Mouse (Mus musculus): Measurements from ENCODE around the gene Rbm28.

The Rbm28 gene

GRCm38 (mm10) chr6:29164314-29165244, at the start of gene Rbm28:
Rbm28 (minus strand) TSS chr6:29165006.
- peak; percentile 89 for DNase-seq

- no peak for DNase-seq
These were observed 49.4 kb upstream of the Rbm28 start for GRCm38 (mm10) chr6:29214245-29214644.

- DNase-seq, result no peak
These were observed 48.6 kb upstream of the Rbm28 start for GRCm38 (mm10) chr6:29213436-29213835.

- peak; percentile 60 for DNase-seq
These were observed 47.1 kb upstream of the Rbm28 start for GRCm38 (mm10) chr6:29211806-29212492.

DNA sequence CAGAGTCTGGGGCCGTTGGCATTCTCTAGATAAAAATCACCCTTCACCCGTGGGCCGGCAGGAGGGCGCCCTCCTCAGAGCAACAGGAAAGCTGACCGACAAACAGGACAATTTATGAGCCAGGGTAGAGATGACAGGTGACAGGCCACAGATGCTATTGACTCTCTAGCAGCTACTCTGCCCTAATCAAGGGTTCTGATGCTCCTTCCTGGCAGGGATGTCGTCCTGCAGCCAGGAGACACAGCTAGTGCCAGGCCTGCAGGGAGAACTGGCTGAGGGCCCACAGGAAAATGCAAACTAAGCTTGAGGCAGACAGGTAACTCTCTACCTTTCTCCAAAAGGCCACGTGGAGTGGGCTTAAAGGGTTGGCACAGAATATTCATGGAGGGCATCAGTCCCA, 46.3 kb upstream of the Rbm28 start:
- DNase-seq, result no peak

DNA sequence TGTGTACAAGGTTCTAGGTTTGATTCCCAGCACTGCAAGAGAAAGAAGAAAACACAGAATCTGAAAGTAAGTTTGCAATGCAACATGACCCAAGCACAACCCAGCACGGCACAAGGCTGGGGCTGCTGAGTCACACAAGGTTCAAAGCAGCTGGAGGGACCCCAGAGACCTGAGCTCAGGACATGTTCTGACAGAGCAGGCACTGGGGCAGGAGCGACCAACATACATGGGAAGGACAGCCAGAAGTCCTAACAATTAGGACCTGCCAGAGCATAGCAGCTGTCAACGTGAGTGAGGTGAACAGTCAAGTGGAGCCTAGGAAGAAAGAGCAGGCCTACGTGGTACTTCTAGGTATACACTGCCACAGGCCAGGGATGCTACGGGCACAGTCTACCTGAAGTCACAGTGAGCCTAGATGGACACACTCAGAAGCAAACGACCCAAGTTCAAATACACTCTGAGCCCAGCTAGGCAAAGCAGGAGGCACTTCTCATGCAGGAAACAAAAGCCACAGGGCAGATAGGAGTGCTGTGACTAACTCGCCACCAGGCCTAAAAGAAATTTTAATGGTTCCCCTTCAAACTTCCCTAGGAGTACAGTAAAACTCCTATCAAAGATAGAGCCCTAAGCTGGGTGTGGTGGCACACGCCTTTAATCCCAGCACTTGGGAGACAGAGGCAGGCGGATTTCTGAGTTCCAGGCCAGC, 45.6 kb upstream of the Rbm28 start:
- DNase-seq, result no peak

DNA sequence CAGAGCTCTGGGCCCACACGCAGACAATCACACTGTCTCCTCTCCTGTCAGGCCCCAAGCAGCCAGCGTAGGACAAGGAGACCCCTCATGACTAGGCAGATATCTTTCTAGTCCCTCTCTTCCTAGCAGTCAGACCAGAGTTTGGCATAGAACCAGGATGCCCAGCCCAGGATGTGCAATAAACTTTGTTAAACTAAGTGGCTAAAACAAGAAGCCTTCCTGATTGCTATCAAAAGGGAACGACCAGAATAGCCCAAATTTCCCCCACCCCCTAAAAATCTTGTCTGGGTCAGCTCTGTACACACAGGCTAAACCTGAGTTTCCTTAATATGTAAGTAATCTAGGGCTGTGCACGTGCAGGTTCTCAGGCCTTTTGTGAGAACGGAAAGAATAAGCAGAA, 43.4 kb upstream of the Rbm28 start:
- no peak for DNase-seq

- no peak for DNase-seq
These were observed 42.2 kb upstream of the Rbm28 start for GRCm38 (mm10) chr6:29207017-29207416.

DNA sequence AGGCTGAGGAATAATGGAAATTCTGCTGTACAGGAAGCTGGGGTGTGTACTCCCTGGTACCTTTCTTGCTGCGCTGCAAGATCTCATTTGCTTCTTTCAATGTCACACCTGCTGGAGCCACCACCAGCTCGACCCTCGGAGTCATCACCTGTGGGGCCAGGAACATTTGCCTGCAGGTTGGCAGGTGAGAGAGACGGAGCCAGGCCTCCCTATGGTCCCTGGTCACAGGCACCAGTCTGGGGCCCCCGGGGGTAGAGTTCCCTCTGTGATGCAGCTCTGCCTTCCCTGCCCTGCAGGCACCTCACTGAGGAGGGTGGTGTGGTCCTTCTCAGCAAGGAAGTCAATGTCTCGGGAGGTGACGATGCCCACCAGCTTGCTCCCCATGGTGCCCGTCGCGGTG, 41.2 kb upstream of the Rbm28 start:
- DNase-seq, result no peak

DNA sequence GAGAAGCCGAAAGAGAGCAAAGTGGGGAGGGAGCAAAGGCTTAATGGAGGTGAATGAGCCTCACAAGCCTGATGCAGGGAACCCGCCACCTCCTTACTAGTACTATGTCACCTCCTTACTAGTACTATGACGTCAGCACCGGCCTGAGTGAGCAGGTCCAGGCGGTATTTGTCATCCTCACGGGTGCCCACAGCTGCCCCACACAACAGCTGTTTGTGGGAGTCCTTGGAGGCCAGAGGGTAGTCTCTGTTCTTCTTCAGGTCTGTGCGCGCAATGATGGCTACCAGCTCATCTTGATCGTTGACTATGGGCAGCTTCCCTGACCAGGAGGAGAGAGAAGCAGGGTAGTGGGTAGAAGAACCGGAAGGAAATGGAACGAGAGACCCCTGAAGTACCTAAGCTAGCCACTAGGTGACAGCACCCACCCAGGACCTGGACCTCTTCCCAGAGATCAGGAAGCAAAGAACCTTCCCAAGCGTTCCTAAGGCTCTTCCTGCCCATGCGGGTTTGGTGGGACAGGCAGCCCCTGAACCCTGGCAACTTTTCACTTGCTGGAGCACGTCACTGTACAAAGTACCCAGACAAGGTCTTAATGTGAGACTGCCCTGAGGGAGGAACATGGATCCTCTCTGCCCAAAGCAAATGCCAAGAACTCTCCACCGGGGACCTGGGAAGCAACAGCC, 40.3 kb upstream of the Rbm28 start:
- DNase-seq, result no peak

DNA sequence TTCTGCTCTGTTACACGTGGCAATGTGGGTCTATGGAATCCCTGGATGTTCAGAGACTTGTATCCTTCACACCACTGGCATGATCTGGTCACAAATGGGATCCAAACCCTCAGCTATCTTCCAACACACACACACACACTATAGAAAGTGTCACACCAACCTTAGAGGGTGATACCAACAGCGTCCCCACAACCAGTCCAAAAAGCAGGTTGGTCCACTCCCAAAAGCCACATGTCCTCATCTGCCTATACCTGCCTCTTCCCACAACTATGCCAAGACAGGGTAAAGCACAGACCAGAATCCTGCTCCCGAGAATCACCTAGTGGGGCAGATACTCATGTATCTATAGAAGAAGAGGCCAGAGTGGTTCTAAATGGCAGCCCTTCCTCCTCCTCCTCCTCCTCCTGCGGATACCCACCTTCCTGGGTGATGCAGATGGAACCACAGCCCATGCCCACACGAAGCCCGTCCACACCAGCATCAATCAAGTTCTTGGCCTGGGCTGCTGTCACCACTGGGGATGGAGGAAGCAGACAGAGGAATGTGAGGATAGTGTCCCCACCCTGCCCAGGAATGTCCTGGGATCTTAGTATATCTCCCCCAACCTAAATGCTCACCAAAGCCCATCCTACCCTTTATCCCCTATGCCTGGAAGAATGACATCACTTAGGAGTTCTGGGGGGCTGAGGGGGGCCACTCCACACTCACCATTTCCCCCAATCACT, 39.2 kb upstream of the Rbm28 start:
- no peak for DNase-seq

DNA sequence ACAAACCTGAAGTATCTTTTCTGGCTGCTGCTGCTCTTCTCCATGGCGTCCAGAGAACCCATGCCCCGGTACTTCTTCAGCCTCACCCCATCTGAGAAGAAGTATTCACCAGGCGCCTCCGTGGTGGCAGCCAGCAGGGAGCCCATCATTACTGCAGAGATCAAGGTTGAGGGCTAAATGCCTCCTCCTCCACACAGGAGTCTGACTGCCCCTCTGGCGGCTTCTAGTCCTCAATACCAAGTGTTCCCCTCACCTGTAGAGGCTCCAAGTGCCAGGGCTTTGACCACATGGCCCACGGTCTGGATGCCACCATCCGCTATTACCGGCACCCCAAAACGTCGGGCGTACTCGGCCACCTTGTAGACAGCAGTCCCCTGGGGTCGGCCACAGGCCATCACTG, 38.3 kb upstream of the Rbm28 start:
- no peak for DNase-seq

DNA sequence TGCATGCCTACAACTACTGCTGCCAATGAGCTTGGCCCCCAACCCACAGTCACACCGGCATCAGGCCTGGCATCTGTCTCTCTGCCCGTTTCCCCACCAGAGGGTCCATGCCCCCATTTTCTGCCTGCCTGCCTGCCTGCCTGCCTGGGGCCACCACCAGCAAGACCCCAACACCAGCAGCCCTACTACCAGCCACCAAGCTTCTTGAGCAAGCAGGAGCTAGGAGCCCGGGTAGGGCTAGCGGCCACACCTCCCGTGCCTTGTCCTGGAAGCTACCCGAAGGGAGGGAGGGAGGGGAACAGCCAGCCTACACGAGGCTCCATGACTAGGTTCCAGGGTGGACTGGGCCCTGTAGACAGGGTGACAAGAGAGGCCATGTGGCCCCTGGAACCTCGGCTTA, 37.2 kb upstream of the Rbm28 start:
- no peak for DNase-seq

DNA sequence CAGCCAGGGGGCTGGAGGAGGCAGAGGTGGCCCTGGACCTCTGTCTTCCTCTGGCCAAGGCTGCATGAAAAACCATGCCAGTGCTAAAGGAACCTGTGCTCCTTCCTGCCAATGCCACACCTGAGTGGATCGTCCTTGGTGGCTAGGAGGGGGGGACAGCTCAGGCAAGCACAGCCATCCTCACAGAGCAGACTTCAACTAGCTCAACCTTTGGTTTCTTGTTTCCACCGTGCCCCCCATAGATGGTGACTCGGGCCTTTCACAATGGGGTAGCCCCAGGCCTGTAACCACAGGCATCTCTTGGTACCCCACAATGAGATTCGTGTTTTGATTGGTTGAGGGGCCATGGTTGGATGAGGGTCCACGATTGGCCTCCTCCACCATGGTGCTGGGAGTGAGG, 36.5 kb upstream of the Rbm28 start:
- DNase-seq, result no peak

GRCm38 (mm10) chr6:29200496-29200895, 35.7 kb upstream of the Rbm28 start:
- DNase-seq, result no peak

DNA sequence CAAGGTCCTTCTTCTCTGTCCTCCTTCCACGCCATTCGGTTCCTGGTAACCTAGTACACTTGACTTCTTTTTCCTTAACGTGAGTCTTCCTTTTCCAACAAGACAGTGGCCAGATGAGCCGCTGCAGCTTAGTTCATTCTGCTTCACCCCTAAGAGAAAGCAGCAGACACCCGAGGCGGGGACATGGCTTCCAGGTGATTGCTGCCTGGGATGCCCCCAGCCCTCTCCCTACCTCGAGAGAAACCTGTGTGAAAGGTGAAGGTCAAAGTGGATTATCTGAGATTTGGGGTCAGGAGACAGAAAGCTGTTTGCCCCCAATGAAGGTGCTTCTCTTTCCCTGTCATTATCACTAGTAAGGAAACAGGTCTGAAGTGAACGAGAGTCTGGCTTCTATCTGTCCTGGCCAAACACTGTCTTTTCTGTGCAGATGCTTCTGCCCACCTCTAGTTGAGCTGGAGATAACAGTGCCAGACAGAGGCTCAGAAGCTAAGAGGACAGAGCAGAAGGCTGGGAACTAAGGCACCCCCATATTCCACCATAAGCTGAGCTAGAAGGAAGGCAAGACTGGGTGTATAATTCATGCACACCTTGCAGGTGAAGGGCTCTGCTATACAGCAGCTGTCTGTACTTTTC, 34.5 kb upstream of the Rbm28 start:
- no peak for DNase-seq

DNA sequence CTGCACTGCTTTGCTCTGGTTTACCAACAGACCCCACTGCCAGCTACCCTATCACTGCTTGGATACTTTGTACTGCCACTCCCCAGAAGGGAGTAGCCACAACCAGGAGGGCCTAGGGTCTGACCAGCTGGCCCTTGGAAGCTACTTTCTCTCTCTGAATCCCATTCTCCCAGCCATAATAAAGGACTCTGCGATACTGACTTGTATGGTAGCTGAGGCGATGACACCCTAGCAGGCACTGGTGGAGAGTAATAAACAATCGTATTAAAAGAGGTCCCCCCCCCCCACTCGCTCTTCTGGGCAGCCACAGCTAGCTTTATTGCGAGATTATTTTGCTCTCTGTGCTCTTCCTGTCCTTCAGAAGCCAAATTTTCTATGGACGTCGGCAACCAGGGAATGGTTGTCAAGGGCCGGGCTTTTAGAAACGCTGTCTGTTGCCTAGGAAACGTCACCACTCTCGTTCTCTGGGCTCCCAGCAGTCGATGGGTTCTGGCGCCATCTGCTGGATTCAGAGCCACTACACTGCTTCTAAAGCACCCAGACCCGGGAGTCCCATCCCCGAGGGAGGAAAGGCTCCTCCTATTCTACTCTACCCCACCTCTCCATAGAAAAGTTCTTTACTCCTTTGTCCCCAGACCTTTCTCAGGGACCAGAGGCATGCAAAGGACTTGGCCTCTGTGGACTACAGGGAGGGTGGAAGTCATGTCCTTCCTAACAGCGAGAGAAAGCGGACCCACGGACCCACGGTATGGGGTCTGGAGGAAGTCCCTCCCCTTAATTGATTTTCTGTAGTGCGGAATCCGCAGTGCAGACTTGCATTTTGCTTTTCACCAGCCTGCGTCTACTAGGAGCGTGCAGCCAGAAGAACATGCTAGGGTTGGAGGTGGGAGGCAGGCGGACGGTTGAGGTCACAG, 33.8 kb upstream of the Rbm28 start:
- DNase-seq, result peak; percentile 93

DNA sequence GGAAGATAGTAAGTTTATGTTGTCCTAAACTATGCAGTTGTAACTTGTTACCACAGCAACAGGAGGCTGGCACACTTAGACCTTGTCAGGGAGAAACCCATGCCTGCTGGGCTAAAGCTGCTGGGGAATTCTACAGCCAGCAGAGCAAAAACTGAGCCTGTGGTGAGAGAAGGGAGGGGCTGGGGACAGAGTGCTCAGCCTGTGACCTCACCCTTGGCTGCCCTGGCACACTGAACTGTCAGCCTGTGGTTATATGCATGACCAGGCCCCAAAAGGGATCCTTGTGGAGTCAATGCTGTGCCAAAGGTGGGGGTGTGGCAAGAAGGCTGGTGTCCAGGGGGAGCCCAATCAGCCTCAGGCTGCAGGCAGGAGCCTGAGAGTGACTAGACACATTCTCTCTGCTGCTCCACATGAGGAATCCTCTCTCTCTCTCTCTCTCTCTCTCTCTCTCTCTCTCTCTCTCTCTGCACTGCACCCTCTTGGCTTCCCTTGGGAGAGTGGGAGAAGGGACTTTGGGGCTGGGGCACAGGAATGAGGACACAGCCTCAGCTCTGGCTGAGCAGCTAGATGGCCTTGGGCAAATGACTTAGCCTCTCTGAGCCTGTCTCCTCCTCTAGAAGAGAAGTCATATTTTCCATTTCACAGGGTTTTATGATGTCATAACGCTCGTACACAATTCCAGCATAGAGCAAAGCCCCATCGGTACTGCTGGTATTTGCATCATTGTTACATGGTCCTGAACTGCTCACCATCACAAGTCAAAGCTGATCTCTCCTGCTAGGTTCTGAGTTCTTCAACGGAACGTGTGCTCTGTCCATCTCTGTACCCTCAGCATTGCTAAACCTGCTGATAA, 31.3 kb upstream of the Rbm28 start:
- no peak for DNase-seq

- no peak for DNase-seq
These were observed 30.3 kb upstream of the Rbm28 start for GRCm38 (mm10) chr6:29195146-29195545.
